Mouse (Mus musculus): Measurements from ENCODE around the gene Ptbp1.
"Not testable (repeated sequence)": the region's sequence is repeated elsewhere in the genome, so short reads cannot be mapped to it uniquely, and the experiment has no call there.

Ptbp1 gene

DNA sequence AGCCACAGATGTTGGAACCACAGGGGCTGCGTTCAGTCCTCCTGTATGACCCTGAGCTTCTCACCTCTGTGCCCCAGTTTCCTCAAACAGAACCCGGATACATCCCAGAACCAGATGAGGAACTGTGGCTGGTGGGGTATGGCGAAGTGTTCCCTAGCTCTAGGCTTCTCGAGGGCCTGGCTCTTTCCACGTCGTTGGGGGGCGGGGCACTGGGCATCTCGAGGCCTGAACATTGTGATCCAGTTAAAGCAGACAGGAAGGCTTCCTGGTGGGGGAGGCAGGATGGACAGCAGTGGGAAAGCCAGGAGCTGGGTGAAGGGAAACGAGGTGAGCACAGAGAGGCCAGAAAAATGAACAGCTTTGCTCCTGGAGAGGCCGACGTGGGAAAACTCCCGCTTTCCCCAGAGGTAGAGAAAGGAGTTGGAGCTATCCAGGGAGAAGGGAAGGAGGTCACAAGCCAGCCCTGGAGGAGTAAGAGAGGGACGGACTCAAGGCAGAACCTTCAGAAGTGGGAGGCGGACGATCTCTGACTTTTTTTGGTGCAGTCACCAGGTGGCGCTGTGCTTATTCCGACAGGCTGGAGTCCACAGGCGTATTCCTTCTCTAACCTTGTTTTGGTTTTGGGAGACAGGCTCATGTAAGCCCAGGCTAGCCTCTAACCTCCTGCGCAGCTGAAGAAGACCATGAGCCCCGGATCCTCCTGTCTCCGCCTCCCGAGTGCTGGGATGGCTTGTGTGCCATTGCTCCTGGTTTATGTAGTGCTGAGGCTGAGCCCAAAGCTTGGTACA, 29.3 kb downstream of the Ptbp1 start:
- peak; percentile 62 for DNase-seq (ENCODE audit: low read depth, low spot score)

DNA sequence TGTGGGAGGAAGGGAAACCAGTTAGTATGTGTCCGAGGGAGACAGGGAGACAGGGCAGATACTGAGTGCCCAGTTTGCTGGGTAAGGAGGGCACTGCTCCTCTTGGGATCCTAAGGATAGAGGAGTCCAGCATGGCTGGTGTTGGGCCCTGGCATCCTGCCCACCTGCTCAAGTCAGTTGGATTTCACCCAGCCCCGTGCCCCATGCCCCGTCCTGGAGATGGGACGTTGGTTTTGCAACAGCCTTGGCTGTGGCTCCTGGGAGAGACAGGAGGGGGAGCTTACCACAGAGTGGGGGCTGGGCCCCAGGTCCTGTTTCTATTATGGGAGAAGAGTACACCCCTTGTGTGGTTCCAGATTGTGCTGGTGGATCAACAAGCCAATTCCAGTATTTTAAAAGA, 30.2 kb downstream of the Ptbp1 start:
- DNase-seq (ENCODE audit: low read depth, low spot score), result no peak

DNA sequence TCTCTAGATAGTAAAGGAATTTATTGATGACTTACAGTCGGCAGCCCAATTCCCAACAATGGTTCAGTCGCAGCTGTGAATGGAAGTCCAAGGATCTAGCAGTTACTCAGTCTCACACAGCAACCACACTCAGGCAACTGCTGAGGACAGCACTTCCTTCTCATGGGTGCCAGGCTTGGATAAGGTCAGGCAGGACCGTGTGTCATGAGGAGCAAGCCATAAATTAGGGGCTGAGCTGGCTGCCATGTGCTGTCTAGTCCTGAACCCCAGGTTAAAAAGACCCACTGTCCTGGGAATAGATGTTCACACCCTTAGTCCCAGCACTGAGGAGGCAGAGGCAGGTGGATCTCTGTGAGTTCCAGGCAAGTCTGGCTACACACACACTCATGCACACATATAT, 30.7 kb downstream of the Ptbp1 start:
- not testable (repeated sequence) for DNase-seq (ENCODE audit: low read depth, low spot score)

DNA sequence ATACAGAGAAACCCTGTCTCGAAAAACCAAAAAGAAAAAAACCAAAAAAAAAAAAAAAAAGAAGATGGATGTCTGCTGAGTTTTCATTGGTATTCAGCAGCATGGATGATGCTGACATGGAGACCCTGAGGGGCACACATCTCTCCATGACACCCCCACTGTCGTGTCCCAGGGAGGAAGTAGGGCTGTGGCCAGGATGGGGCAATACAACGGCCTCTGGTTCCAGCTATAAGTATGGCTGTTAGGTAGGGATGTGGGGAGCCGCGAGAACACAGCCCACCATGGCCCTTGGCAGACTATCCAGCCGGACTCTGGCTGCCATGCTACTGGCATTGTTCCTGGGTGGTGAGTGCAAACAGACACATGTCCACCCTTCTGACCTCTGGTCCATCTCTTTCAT, 31.8 kb downstream of the Ptbp1 start, which contains the start of gene Elane:
Gene Elane, plus strand, starts transcription at position 194 of the 400 bp plus-strand sequence.
- no peak for DNase-seq (ENCODE audit: low read depth, low spot score)

DNA sequence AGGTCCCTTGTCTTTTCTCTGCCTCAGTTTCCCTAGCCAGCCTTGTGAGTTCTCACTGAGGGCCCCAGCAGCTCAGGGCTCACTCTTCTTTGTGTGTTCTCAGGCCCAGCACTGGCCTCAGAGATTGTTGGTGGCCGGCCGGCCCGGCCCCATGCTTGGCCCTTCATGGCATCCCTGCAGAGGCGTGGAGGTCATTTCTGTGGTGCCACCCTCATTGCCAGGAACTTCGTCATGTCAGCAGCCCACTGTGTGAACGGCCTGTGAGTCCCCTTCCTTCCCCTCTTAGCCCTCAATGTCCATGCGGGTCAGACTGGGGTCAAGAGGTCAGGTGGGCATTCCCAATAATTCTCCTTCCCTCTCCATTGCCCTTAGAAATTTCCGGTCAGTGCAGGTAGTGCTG, 32.4 kb downstream of the Ptbp1 start:
- DNase-seq (ENCODE audit: low read depth, low spot score), result no peak

DNA sequence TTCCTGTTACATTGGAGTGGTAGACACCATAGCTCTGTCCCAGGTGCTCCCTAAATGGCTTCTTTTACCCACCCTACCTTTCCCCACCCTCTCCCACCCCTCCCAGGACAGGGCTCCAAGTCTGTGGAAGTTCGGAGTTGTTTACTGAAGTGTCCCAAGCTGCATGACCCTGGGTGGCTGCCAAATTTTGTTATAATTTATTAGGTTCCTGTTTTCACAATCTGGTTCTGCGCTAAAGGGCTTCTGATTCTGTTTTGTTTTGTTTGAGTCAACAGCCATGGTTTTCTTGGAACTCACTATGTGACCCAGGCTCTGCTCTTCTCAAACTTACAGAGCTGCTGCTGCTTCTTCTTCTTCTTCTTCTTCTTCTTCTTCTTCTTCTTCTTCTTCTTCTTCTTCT, 35.2 kb downstream of the Ptbp1 start:
- DNase-seq (ENCODE audit: low read depth, low spot score), result no peak

DNA sequence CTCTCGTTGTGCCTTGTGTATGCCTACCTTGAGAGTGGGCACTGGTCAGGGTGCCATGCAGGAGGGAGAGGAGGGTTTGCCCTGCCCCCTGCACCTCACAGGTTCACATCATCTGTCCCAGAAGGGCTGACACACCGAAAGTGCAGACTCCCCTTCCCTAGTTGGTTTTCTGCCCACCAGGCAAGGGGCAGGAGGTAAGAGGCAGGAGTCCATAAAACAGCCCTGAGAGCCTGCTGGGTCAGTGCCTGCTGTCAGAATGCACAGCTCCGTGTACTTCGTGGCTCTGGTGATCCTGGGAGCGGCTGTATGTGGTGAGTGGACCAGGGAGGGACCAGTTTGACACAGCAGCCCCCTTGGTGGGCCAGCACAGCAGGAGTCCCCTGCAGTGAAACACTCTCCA, 36.4 kb downstream of the Ptbp1 start, which contains the start of gene Cfd:
Gene Cfd, plus strand, starts transcription at position 184 of the 400 bp plus-strand sequence.
- DNase-seq (ENCODE audit: low read depth, low spot score), result no peak

DNA sequence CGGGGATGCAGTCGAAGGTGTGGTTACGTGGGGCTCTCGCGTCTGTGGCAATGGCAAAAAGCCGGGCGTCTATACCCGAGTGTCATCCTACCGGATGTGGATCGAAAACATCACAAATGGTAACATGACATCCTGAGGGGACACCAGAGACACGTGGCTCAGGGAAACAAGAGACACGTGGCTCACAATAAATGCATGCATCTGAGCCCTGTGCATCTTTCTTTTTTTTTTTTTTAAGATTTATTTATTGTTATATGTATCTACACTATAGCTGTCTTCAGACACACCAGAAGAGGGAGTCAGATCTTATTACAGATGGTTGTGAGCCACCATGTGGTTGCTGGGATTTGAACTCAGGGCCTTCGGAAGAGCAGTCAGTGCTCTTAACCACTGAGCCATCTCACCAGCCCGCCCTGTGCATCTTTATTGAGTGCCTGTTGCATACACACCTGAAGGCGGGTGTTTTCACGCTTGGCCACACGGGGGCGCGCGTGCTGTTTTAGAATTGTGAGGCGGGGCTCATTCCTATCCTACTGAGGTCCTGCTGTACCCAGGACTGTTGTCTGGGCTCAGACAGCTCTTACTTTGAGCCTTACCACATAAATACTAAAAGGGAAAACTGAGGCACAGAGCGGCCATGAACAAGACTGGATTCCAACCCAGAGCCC, 38.4 kb downstream of the Ptbp1 start:
- not testable (repeated sequence) for DNase-seq (ENCODE audit: low read depth, low spot score)

DNA sequence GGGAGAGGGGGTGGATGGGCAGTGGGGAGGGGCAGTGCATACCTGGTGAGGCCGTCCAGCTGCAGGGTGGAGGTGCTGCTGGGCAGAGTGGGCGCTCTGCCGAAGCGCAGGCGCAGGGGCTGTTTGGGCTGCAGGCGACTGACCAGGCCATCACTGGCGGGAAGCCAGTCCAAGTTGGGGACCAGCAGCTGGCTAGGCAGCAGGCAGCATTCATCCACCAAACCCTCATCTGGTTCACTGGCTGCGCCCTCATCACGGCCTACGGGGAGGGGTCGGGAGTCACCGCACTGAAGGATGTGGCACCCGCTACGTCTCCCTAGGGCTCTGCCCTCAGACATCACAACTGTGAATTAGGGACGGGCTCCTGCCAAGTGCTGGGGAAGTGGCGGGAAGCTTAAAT, 42.1 kb downstream of the Ptbp1 start:
- DNase-seq (ENCODE audit: low read depth, low spot score), result no peak

DNA sequence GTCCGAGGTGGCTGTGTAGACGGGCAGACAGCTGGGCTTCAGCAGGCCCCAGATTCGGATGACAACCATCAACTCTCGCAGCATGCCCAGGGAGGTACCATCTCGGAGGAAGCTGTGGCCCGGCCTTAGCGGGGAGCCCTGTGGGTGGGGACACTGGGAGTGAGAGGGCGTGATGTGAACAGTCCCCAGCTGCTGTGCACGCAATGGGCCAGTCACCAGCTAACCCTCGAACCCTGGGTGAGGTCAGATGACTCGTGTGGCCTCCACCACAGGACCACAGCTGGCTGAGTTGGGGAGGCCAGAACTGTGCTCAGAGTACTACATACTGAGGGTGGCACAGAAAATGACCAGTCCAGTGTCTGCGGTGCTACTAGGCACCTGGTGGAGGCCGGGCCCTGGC, 42.6 kb downstream of the Ptbp1 start:
- no peak for DNase-seq (ENCODE audit: low read depth, low spot score)

DNA sequence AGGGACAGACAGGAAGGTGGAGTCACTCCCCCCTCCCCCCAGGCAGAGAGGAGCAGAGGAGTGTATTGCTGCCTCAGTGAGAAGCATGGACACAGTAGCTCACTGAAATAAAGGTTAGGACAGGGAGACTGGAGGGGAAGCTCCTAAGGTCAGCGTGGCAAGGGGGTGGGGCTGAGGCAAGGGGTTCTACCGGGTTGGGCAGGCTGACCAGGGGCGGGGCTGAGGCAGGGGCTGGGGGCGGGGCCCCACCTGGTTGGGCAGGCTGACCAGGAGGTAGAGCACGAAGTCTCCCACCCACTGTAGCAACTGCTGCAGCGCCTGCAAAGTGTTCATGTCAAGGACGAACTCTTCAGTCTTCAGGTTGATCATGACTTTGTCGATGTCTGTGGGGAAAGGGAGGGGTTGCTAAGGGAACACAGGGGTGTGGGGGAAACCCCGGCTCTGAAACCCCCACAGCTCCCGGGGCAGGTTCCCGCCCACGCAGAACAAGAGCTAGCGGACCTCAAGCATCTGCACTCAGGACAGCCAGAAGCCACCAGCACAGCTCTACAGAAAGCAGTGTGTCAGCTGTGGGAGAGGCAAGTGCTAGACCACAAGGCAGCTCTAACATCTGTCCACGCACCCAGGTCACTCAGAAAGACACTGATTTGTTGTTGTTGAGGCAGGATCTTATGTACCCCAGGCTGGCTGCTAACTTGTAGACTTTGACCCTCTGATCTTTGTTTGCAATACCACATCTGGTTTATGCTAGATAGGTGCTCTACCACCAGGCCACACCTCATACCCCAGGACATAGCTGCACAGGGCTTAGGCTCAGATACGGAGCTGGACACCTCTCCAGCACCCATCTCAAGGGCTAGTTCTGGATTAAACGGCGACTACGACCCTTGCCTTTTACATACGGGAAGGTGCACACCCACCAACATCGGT, 43.4 kb downstream of the Ptbp1 start:
- DNase-seq (ENCODE audit: low read depth, low spot score), result no peak

DNA sequence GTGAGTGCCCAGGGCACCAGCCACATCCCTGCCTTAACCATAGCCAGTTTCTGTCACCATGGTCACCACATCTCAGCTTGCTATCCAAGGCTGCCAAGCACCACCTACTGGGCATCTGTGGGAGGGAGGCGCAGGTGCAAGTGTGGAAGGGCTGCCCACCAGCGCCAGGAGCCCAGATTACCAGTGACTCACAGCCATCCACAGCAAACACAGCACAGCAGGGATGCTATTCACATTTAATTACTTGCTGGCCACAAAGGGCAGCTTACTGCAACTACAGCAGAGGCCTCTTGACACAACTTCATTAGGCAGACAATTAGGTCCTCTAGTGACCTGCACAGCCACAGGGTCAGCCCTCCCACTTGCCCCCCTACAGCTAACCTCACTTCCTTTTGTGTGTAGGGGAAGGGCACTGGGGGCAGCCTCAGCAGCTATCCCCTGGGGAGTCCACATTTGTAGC, 46.8 kb downstream of the Ptbp1 start:
- DNase-seq (ENCODE audit: low read depth, low spot score), result no peak

DNA sequence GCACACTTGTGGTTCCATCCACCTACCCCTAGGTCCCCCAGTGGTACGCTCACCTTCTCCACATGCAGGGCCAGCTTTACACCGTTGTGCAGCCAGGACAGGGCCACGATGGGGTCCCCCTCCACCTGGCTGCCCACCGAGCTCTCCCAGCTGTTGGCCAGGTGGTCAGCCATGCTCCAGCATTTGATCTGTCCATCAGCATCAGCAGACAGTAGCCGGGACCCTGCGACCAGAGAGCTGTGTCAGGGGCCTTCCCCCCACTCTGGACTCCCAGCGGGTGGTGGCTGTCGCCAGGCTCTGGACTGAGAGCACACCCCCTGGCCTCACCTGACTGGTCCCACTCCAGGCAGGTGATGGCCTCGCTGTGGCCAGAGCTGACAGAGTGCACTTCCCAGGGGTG, 52.5 kb downstream of the Ptbp1 start:
- DNase-seq (ENCODE audit: low read depth, low spot score), result no peak

DNA sequence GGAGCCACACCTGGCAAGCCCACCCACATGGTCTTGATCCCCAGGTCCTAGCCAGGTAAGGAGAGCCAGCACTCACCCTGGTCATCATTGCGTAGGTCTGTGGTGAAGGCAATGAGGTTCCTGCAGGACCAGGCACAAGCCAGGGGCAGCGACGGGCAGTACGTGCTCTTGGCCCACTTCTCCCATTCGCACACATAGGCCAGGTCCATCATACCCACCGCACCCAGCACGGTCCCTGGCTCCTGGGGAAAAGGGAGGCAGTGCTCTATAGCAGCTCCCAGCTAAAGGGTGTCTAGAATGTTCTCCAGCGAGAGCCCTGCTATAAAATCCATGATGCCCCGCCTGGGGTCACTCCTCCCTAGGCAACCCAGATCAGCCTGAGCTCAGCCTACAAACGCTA, 53.2 kb downstream of the Ptbp1 start:
- DNase-seq (ENCODE audit: low read depth, low spot score), result no peak

DNA sequence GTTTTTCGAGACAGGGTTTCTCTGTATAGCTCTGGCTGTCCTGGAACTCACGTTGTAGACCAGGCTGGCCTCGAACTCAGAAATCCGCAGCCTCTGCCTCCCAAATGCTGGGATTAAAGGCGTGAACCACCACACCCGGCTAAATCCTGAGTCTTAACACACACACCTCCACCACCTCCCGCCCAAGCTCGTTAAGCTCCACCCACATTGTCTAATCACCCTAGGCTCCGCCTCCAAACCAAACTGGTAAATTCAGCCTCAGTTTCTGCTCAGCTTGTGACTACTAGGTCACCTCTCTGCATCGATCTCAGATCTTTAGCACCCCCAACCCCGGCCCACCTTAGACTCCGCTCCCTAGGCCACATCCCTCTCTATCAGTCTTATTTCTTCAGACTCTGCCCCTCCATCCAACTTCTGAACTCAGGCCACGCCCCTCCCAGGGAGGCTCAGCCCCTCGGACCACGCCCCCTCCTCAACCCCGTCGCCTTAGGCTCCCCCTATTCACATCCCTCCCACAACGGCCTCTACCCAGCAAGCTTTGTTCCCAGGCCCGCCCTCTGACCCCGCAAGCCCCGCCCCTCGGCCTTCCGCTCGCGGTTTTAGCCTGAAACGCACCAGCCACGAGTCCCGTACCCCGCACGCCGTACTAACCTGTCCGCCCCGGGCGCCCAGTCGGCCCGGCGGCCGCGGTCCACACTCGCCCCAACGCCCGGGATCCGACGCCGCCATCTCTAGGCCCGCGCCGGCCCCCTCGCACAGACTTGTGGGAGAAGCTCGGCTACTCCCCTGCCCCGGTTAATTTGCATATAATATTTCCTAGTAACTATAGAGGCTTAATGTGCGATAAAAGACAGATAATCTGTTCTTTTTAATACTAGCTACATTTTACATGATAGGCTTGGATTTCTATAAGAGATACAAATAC, 54.2 kb downstream of the Ptbp1 start, which contains the start of gene Med16:
Gene Med16, minus strand, starts transcription at position 757 of the 925 bp plus-strand sequence.
- peak; percentile 92 for DNase-seq (ENCODE audit: low read depth, low spot score)

DNA sequence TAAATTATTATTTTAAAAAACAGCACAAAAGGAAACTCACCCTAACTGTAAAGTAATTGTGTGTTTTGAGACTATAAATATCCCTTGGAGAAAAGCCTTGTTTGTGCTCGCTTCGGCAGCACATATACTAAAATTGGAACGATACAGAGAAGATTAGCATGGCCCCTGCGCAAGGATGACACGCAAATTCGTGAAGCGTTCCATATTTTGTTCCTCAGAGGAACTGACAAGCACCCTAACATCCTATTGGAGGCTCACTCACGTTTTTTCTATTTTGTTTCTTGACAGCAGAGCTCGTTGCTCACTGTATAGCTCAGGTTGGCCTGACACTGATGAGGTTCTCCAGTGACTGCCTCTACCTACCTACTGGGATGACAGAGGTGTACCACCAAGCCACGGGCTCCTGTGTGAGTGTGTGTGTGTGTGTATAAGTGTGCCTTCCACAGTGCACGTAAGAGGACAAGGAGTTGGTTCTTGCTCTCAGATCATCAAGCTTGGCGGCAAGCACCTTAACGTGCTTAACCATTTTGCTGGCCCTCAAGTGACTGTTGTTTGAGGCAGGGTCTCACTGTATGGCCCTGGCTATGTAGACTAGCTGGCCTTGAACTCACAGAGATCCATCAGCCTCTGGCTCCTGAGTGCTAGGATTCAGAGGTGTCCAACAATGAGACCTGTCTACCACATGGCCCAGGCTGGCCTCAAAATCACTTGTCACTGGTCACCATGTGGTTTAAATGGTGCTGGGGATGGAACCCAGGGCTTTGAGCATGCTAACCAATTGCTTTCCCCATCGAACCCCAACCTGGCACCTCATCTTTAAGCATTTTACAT, 55.1 kb downstream of the Ptbp1 start:
- peak; percentile 50 for DNase-seq (ENCODE audit: low read depth, low spot score)

DNA sequence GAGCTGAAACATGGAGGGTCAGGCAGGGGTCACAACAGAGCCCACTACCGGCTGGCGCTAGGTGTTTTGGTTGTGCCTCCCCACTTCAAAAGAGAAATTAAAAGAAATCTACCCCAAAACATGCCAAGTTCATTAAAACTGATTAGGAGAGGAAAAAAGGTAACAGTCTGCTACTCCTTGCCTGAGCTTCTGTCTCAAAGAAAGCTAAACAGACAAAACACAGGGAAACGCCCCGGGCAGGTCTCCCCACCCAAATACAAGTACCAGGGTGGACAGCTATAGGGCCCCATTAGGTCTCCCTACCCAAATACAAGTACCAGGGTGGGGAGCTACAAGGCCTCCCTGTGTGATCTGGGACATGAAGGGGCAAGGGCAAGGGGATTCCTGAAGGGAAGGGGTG, 56.3 kb downstream of the Ptbp1 start, which contains the start of gene Gm26602:
Gene Gm26602, plus strand, starts transcription at position 301 of the 400 bp plus-strand sequence.
- no peak for DNase-seq (ENCODE audit: low read depth, low spot score)

DNA sequence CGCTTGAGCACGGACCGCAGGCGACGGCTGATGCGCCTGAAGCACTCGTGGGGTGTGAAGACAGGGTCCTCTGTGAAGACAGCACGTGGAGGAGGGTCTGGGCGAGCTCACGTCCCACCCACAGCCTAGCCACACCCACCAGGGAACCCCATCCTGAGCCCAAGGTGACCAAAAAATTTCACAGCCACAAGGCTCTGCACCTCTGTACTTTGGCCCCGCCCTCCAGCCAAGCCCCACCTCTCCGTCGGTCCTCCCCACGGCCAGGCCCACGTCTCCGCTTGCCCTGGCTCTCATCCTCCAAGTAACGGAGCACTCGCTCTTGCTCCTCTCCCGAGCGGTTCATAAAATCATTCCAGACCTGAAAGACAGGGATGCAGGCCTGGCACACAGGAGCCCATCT, 58.2 kb downstream of the Ptbp1 start:
- no peak for DNase-seq (ENCODE audit: low read depth, low spot score)

Data from retina, adult 2 months (tissue).